Mouse (Mus musculus): ENCODE measurements at regions not wholly inside any gene's neighbourhood (a gene's known extent, or its start where the extent isn't known, plus 50 kb on each side); places are given as distances from the start of the nearest gene placed in this dataset.
A peak's percentile ranks its signal among the peaks of the same experiment; 100 is the strongest.

GRCm38 (mm10) chr2:147529161-147529560 is 167.4 kb downstream of the Pax1 start:
- Histone ChIP-seq H3K36me3 (no peaks in the 10 kb centered on the region), H3K9me3 (no peaks in the 10 kb centered on the region), H3K4me1 (replicated peaks) (no peaks in the 10 kb centered on the region), H3K4me2 (no peak overlapping the region), H3K27me3 (no peaks in the 10 kb centered on the region), H3K9ac (no peak overlapping the region), H3K27ac (replicated peaks) (no peak overlapping the region), H3K4me3 (no peak overlapping the region)
- 66% methylated on average over 2 of the region's 2 CpGs for WGBS
- ATAC-seq (ENCODE audit: low read depth) = no peak

DNA sequence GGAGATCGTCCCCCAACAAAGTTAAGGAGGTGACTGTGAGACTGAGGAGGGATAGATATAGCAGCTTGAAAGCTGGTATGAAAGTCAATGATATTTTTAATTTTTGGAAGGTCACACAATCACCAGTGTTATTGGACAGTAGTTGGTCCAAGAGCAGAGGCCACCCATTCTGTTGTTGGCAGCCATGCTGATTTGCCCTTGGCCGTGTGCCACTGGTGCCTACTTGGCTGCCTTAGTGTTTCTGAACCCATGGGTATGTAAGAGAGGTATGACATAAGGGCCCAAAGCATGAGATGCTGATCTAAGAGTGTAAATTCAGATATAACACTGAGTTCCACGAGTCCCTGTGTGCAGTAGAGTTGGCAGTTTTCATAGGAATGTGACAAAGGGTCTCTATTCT is 153.7 kb downstream of the Pax1 start:
- H3K27me3 ChIP-seq = no peaks in the 10 kb centered on the region

DNA sequence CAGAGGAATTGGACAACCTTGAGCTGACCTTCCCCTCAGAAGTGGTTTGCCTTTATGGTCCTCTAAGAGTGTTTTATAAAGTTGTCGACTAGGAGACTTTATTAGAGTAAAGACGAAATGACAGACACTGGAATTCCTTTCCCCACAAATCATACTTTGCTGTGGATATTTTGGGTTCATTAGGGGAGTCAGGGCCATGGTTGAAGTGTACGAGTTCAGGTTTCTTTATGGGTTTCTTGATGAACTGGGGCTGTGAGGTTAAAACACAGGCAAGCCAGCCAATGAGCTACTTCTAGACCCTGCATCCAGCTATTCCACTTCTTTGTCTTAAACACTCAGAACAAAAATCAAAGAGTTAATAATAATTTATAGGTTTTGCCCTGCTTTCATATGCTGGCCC is 153.0 kb downstream of the Pax1 start:
- WGBS = 85% methylated on average over 3 of the region's 3 CpGs
- H3K4me1 ChIP-seq (replicated peaks) = no peaks in the 10 kb centered on the region
- H3K9me3 ChIP-seq = no peaks in the 10 kb centered on the region
- no peak overlapping the region for H3K9ac ChIP-seq
- H3K4me3 ChIP-seq = no peak overlapping the region
- no peak overlapping the region for H3K27ac ChIP-seq (replicated peaks)
- no peaks in the 10 kb centered on the region for H3K36me3 ChIP-seq
- no peaks in the 10 kb centered on the region for H3K27me3 ChIP-seq
- H3K4me2 ChIP-seq = no peak overlapping the region
- ATAC-seq (ENCODE audit: low read depth) = no peak

More for the DNA sequence above, 153.7 kb downstream of the Pax1 start:
- no peak overlapping the region for H3K27ac ChIP-seq (replicated peaks)
- no peaks in the 10 kb centered on the region for H3K9me3 ChIP-seq
- WGBS = 75% methylated on average over 3 of the region's 3 CpGs
- no peaks in the 10 kb centered on the region for H3K36me3 ChIP-seq
- H3K4me1 ChIP-seq (replicated peaks) = no peaks in the 10 kb centered on the region
- no peak overlapping the region for H3K9ac ChIP-seq
- H3K4me3 ChIP-seq = no peak overlapping the region
- H3K4me2 ChIP-seq = no peak overlapping the region
- ATAC-seq (ENCODE audit: low read depth) = no peak

- no peaks in the 10 kb centered on the region for H3K4me1 ChIP-seq (replicated peaks)
- no peaks in the 10 kb centered on the region for H3K9me3 ChIP-seq
- no peak overlapping the region for H3K4me3 ChIP-seq
- H3K4me2 ChIP-seq = no peak overlapping the region
- H3K27ac ChIP-seq (replicated peaks) = no peak overlapping the region
- no peaks in the 10 kb centered on the region for H3K27me3 ChIP-seq
- WGBS = 85% methylated on average over 4 of the region's 4 CpGs
- ATAC-seq (ENCODE audit: low read depth) = no peak
- no peak overlapping the region for H3K9ac ChIP-seq
- no peaks in the 10 kb centered on the region for H3K36me3 ChIP-seq
These were observed 142.2 kb downstream of the Pax1 start for GRCm38 (mm10) chr2:147503962-147504361.

DNA sequence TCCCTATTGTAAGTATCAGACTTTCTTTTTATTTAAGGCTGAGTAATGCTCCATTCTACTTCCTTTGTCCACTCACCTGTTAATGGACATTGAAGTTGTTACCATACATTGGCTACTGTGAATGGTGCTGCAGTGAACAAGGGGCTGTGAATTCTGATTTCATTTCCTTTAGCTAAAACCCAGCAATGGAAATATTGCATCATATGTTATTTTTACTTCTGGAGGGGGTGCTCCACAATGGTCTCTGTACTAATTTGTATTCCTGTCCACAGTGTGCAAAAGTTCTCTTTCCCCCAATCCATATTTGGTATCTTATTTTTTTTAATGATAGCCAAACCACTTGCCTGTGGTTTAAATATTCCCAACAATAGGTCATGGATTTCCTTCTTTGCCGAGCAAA is 137.0 kb downstream of the Pax1 start:
- no peak overlapping the region for H3K27ac ChIP-seq (replicated peaks)
- no peaks in the 10 kb centered on the region for H3K27me3 ChIP-seq
- no peak overlapping the region for H3K4me2 ChIP-seq
- H3K36me3 ChIP-seq = no peaks in the 10 kb centered on the region
- no peak for ATAC-seq (ENCODE audit: low read depth)
- no peaks in the 10 kb centered on the region for H3K4me1 ChIP-seq (replicated peaks)
- 89% methylated on average over 1 of the region's 1 CpGs for WGBS
- no peak overlapping the region for H3K9ac ChIP-seq
- H3K9me3 ChIP-seq = no peaks in the 10 kb centered on the region
- no peak overlapping the region for H3K4me3 ChIP-seq

DNA sequence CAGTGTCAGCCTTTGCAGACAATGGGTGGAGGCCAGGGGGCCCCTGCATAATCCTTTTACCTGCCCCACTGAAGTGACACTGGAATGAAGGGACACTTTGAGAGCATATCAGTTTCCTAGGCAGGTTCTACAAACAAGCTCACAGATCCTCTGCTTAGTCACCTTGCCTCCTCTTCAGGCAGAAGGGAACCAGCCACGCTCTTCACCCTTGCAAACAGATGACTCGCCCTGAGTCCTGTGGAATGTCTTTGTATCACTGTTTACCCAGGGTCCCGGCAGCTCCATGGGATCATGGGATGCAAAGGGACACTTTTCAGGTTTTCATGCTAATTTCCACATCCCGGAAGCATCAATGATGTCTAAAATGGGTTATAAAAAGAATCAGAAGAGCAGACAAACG is 94.2 kb downstream of the Pax1 start:
- H3K9ac ChIP-seq = no peak overlapping the region
- H3K27ac ChIP-seq (replicated peaks) = no peak overlapping the region
- WGBS = 71% methylated on average over 5 of the region's 5 CpGs
- no peak for ATAC-seq (ENCODE audit: low read depth)
- H3K9me3 ChIP-seq = no peaks in the 10 kb centered on the region
- no peaks in the 10 kb centered on the region for H3K36me3 ChIP-seq
- no peaks in the 10 kb centered on the region for H3K27me3 ChIP-seq
- H3K4me1 ChIP-seq (replicated peaks) = peaks cover 6% of the 10 kb centered on the region; the same call in 1 of the 2 replicates
- H3K4me2 ChIP-seq = no peak overlapping the region
- H3K4me3 ChIP-seq = no peak overlapping the region

GRCm38 (mm10) chr2:147454362-147455257 is 92.9 kb downstream of the Pax1 start:
- WGBS = 33% methylated on average over 18 of the region's 18 CpGs
- H3K27ac ChIP-seq (replicated peaks) = peak overlapping the region; percentile 33; the same call in 1 of the 2 replicates
- peak overlapping the region; percentile 42; the same call in 1 of the 2 replicates for H3K9ac ChIP-seq

More at GRCm38 (mm10) chr2:147454362-147455257, 92.9 kb downstream of the Pax1 start:
- Histone ChIP-seq H3K27me3 (no peaks in the 10 kb centered on the region), H3K4me3 (peak overlapping the region; percentile 29), H3K9me3 (no peaks in the 10 kb centered on the region), H3K4me2 (peak overlapping the region; percentile 54), H3K4me1 (replicated peaks) (peaks cover 6% of the 10 kb centered on the region; the same call in 1 of the 2 replicates), H3K36me3 (no peaks in the 10 kb centered on the region)
- peak; percentile 96 for ATAC-seq (ENCODE audit: low read depth)
